Mouse (Mus musculus) embryo, embryonic 10.5 days (tissue): ENCODE measurements around the gene Tnr.

Experiments used
- DNase-seq: peaks from one replicate; pipeline ENCODE4 v3.0.0-alpha.2; 2015; ENCODE audit warnings: low spot score

The Tnr gene

DNA sequence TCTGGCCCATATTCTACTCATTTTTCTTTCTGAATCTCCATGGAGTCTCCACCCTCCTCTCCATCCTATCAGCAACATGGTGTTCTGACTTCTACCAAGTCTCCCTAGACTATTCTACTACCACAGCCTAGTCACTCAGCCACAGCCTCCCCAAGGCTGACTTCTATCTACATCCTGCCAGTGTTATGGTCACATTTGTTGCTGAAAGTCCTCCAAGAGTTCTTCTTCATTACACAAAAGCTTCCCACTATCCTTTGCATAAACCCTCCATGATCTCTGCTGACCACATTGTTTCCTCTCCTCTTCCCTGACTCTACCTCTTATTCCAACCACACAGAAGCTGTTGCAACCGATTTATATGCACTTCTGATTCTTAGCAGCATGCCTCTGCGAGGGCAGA, 272.5 kb downstream of the Tnr start:
- no peak for DNase-seq

DNA sequence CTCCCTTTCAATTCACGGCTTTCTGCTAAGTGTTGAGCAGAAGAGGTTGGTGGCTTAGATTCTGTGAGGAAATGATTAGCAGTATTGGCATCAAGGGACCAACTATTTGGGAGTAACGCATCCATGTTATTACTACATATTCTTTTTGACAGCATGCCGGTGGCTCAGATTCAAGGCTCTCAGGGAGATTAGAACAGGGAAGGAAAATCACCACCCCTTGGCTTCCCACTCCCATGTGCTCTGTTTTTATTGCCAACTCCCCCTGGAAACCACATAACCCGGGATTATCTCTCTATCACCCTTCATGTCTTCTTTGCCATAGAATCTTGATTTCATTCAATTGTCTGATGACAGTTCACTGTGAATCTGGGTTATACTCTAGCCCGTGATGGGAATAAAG, 276.8 kb downstream of the Tnr start:
- DNase-seq: no peak

DNA sequence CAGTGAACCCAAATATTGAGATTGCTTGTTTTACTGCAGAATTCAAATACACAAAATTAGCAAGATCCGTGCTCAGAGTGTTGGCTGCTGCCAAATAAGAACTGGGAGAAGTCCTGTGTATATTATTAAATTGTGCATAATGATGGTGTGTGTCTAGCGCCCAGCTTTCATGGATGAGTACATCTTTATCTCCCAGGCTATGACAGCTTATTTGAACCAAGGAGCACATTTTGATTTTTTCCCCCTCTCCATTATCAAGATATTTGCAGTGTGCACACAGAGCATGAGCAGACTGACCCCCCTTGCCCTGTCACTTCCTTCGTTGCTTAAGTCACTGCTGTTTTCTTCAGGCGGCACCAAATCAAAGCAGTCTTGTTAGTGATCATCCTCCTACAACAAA, 278.2 kb downstream of the Tnr start:
- no peak for DNase-seq

DNA sequence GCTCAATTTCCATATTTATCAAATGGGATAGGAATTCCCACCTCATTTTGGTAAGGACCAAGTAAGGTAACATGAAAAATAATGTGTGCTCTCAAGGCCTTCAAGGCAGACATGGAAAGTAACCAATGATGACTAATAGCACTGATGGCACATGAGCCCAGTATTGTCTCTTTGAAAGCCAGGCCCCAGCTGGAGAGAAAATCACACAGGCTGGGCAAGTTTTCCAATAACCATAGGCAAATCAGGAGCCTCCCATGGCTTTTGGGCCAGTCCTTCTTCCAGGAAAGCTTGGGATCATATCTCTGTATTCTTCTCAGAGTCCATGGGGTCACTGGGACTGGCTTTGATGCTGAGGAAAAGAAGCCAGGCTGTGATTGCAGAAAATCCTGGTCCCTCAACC, 280.1 kb downstream of the Tnr start:
- DNase-seq: no peak

DNA sequence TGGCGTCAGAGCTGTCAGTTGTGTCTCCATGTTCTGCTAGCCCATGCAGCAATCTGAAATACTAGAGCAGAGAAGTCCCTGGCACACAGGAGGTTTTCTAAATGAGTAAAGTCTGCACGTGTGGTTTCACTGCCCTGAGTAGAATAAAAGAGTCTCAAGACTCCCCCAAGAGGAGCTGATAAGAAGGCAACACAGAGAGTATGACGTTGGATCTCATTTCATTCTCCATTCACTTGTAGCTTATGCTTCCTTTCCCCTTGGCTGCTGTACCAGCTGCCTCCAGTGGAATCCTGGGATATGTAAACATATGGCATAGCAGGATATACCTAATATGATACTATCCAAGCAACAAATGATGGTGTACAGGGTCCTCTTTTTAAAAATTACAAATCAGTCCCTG, 285.9 kb downstream of the Tnr start:
- DNase-seq: no peak

DNA sequence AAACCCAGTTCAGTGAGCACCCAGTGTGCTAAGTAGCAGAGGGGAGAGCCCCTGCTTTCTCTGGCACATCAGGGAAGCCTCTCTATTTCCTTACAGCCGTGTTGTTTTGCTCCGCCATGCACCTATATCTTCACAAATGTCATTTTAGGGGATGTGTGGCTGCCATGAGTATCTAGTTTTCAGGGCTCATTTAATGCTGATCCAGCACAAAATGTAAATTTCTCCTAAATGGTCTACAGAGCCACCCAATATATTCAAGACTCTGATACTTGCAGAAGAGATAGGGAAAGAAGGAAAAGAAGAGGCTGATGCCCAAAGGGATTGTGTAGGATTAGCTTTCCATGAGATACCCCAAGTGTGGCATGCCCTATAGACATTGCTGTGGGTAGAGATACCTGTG, 288.2 kb downstream of the Tnr start:
- DNase-seq: no peak

DNA sequence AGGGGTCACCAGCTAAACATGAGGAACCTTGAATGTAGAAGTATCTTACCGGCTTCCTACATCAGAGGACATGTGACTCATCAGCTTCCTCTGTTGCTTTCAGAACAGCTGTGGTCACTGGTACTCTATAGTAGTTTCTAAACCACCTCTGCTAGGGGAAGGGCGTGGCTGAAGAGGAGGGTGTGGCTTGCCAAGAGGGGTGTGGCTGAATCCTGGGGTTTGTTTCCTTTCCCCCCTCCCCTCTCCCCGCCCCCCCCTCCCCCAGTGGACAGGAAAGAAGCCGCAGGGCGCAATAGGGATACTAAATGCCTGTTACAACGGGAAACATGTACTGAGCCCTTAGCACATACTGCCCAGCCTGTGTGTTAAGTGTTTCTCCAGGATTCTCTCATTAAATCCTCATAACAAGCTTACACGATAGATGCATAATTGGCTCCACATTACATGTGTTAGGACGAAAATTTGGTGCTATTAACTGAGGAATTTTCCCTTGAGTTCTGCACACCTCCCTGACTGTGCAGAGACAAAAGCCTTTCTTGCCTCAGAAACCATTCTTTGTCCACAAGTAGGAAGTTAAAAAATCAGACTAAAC, 289.3 kb downstream of the Tnr start:
- peak; percentile 45 for DNase-seq

DNA sequence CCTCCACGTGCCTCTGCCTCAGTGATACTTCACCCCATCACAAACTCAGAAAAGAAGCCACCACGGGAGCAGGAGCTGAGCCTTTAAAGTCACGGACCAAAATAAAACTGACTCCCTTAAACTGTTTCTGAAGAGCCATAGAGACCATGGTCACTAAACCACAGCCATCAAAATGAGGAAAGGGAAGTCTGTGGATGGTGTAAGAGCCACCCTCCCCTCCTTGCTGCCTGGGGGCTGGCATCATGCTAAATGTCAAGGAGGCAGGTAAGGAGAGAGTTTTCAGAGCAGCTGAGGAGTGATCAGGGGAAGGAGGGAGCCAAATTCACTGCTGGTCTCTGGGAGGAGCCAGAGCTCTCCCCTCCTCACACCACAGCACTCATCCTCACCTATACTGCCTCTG, 290.8 kb downstream of the Tnr start:
- no peak for DNase-seq

DNA sequence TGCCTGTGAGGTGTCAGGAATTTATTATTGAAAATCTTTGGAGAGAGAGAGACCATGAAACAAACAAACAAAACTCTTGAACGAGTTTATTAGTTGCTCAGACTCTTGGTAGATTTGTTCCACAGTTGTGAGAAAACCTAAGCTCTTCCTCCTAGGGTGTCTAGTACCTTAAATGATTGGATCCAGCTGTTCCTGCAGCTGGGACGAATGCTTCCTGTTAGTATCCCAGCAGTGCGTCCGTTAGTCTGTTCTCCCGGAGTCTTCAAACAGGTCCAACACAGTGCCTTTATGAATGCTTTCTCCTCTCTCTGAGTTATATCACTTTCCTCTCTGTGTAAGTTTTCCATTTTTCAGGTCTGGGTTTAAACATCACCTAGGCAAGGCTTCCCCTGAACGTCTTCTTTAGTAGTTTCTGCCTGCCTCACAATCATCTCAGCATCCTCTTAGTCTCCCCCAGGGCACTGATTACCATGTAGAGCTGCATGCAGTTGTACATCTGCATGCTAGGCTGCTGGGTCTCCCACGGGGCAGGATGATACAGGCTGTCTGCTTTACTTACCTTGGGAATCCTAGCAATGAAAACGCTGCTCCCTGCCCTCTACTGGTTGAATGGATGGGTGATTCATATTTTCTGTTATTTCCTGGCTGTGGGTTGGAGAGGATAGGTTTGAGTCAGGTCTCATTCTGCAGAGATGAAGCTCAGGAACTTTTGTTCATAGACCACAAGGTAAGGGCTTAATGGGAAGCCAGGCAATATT, 293.2 kb downstream of the Tnr start:
- peak; percentile 33 for DNase-seq

DNA sequence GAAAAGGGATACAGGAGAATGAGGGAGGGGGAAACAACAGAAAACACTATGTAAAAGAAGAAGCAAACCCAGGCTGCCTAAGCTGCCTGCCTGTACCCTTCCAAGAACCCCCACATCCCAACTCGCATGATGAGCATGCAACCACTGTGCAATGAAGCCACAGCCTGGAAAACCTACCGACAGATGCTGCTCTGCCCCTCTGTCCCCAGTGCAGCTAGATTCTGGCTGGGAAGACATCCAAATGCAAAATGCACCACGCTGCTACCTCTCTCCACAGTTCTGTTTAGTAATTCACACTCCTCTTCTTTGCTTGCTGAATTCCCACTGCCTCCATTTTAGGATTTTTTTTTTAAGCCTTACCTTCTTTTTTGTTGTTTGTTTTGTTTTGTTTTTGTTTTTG, 295.9 kb downstream of the Tnr start:
- no peak for DNase-seq

DNA sequence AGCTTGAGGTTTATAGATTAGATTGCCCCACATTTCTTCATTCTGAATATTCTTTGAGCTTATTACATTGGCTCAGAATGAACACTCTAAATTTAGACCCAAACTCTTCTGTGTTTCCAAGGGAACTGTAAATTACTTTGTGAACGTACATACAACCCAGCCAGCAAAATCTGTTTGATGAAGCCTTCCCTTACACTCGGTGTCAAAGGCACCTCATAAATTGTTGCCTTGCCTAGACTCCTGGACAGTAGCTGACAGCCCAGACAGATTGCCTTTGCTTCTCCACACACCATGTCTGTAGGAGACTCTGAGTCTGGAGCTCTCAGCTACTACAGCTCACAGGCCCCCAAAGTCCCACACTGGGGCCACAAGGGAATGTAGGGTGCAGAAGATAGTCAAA, 298.8 kb downstream of the Tnr start:
- DNase-seq: peak; percentile 19

DNA sequence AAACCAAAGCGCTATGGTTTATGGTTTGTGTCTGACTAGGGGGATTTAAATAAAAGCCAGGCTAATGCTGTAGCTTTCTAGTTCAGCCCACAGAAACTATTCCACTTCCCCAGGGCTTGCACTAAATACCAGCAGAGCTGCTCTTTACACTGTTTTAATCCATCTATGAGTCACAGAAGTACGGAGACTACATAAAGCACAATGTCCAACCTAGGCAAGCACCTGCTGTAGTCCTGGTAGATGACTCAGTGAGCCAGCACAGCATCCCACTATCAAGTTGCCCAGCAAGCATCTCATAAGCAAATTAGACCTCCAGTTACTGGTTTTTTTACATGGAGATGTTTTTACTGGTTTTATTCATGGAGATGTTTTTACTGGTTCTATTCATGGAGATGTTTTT, 305.0 kb downstream of the Tnr start:
- DNase-seq: no peak

DNA sequence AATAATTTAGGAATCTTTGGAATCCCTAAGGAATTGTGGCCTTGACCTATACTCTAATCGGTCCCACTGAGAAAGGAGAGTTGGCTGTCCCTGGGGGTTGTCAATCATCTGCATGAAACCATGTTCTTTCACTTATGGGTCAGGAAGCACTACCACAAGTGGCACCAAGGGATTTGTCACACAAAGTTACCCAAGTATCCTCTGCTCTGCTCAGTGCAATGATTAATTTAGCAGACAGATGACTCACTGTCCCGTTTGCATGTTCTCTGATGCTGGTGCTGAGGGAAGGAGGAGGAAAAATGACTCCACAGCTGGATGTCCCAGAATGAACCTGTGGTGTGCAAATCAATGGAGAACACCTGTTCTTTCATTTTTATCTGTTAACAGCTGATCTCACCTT, 309.6 kb downstream of the Tnr start:
- DNase-seq: no peak

DNA sequence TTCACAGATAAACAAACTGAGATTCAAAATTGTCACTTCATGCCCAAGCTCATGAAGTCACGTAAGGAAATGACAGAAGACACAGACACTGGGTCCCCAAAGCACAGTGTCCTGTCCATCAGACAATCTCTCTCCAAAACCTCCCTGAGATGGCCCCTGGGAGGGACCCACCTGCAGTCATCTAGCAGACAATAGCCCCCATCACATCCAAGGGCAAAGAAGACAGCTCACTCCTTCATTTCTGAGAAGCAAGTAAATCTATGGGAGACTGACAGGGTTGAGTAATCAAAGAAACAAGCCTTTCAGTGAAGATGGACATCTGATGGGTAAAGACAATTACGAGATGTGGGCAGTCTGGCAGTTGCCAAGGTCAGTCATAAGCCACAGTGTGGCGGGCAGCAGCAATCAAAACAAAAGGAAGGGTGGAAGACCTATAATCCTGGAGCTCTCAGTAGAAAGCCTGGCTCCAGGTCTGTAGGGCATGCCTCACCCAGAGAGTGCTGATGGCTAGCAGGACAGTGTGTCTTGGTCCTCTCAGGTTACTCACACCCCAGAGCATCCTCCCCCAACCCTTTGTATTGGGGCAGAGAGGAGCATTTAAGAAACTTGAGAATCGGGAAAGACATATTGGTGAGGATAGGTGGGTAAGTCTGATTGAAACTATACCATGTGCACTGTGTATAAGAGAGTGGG, 310.2 kb downstream of the Tnr start:
- no peak for DNase-seq

DNA sequence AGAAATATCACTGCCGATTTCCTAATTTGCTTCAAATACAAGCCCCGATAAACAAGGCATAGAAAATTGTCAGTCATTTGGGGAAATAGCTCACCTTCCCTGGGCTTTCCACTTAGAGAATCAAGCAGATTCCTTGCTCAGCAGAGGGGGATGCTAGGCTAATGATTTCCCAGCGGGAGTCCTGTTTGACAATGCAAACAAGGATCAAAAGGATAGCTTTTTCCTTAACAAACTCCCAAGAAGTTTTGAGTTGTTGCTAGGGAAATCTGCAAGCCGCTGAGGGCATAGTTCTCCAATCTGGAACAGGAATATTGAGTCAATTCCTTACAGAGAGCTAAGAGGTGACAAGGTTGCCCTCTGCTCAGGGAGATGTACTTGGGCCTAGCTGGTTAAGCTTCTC, 311.6 kb downstream of the Tnr start:
- DNase-seq: peak; percentile 45

DNA sequence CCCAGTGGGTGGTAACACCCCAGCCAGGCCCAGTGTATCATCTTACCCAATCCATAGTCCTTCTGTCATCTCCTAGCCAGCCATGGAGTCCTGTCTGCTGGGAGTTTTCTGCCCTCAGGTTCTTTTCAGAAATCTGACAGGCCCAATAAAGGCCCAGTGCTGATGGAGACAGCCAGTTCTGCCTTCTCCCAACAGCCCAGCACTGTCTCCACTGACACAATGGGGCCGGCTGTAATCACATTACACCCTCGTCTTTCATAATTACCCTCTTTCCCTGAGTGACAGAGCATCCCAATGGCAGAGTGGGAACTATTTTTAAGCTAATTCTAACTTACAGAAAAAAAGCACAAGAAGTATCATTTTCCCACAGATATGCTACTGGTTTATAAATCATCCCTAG, 316.8 kb downstream of the Tnr start:
- DNase-seq: no peak

DNA sequence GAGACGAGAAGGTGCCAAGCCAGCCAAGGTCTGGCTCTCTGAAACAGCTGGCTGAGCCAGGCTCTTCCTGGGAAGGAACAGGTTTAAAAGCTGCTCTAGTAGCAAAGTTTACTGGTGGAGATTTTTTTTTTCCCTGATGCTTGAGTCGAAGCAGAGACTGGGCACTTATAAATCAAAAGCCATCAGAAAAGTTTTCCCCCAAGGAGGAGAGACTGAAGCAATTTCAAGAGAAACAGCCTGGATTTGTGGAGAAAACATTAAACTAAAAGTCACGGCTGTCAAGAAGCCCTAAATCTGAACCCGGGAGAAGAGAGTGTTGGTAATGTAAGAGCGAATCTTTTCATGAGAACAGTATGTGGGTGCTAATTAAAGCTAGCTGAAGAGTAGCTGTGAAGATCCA, 319.3 kb downstream of the Tnr start:
- DNase-seq: no peak

DNA sequence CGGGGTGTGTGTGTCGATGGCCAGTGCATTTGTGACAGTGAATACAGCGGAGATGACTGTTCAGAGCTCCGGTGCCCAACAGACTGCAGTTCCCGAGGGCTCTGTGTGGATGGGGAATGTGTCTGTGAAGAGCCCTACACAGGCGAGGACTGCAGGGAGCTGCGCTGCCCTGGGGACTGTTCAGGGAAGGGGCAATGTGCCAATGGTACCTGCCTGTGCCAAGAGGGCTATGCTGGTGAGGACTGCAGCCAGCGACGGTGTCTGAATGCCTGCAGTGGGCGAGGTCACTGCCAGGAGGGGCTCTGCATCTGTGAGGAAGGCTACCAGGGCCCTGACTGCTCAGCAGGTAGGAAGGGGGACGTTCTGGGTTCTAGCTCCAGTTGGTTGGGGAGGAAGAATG, 328.5 kb downstream of the Tnr start:
- DNase-seq: no peak

DNA sequence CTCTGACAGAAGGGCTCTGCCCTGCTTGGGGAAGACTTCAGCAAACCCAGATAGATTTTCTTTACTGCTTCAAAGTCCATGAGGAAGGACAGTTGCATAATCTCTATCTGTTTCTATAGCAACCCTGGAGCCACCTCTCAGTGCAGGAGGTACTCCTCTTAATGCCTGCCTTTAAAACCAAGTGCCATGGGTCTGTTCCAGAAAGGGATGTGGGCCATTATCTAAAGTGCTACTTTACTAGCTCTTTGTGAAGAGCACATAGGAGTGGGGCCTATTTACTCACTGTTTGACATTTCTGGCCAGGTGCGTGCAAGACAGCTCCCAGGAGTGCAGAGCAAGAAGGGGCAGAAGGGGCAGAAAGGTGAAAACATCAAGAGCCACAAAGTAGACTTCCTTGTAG, 330.7 kb downstream of the Tnr start:
- no peak for DNase-seq

DNA sequence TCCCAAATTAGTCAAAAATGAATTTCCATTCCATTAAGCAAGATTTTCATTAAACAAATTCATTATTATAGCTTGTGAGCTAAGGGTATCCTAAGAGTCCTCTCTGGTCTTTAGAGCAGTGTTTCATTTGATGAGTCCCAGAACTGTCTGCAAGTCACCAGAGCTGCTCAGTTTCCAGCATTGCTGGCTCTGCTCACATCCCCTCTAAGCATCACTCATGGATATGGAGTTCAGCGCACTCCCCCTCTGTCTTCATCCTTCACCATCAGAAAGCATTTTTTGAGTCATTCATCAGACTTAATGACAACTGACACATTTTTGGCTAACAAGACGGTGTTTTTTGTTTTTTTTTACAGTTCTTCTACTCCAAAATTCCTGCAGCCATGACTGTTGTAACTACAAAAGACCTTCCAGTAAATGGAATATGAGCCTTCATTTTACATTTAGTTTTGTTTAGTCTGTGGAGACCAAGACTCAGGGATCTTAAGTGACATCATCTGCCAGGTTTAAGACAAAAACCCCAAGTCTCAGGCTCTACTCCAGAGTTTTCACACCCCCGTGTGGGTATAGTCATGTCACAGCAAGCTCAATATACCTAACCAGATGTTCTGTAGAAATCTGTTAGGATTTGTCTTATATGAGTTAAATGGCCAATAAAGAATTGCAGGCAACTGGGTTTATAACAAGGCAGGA, 338.4 kb downstream of the Tnr start:
- no peak for DNase-seq

DNA sequence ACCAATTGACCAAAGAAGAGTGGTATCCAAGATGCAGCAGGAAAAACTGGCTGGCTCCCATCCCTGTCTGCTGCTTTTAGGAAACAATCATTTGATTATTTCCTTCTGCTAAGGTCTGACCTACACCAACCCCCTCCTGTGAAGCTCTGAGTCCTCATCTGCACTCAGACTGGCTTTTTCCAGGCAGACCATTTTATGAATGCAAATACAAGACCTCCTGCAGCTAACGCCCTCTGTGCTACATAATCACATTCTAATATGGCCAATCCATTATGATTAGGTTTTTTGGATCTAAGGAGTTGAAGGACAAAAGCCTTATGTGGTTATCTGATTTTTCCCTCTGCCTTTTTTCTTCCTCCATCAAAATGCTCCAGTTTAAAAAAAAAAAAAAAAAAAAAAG, 342.1 kb downstream of the Tnr start:
- peak; percentile 44 for DNase-seq

DNA sequence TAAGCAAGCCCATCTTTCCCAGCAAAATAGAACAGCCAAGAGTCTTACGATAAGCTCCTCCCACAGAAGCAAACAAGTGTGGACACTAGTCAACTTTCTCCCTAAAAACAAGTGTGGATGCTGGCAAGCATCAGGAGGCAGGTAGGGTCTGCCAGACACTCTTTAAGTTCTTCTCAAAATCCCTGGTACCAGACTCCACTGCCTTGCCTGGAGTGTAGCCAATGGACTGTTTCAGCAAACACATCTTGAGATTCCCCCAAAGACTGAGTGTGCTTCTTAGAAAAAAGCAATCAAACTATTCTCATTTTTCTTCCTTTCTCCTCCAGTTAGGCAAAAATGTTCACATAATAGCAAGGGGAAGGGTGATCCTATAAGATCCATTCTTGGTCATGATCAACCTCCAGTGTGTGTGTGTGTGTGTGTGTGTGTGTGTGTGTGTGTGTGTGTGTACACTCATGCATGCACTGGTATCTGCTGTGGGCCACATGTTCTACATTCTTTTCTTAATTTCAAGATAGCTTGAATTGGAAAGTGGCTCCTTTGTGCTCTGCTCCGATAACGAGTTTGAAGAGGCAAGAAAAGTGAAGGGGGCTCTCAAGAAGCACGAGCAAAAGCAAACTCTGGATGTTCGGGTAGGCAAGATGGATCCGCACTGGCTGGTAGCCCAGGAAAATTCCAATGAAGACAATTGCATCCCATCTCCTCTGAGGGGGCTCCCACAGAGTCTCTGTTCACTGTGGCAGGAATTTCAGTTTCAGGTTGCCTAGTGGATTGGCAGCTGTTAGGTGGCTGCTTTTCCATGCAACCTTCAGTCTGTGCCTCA, 346.3 kb downstream of the Tnr start:
- DNase-seq: no peak
